Mouse (Mus musculus) embryo, embryonic 11 days (tissue): Measurements from ENCODE around the gene Fam84b.

Experiments used
- DNase-seq: peaks from one replicate; pipeline ENCODE4 v3.0.0-alpha.2; 2015

Fam84b gene

DNA sequence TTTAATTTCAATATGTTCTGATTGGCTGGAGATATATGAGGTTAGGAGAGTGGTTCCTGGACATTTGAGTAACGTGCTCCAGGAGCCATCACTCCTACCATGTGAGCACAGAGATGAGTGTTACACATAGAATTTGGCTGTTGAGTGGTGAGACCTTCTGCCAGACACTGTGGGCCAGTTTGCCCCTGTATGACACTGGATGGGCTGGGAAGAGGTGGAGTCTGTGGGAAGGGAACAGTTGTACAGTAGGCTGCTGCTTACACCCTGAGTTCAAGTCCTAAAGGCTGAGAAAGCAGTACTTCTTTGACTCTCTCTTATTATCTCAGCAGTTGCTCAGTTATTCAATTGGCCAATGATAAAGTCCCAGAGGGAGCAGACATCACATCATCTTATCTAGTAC, 27.4 kb downstream of the Fam84b start:
- DNase-seq: no peak

DNA sequence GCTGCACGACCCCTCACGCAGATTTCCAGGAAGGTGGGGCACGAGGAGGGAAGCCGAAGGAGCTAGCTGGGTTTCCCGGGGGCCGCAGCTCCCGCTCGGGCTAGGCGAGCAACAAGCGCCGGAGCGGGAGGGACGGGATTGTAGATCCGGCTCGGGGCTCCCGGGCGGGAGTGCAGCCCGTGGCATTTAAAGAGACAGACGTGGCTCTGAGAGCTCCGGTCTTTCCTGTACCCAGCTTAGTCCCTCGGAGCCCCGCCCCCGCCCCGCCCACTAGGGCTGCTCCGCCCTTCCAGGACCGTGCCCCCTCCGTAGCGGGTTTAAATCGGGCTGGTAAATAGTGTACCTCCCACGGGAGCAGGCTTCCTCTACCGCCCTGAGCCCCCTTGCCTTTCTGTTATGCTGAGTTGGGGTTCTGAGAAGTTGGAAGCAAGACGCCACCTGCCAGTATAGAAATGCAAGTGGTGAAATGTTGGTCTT, 28.8 kb downstream of the Fam84b start:
- DNase-seq: peak; percentile 93

DNA sequence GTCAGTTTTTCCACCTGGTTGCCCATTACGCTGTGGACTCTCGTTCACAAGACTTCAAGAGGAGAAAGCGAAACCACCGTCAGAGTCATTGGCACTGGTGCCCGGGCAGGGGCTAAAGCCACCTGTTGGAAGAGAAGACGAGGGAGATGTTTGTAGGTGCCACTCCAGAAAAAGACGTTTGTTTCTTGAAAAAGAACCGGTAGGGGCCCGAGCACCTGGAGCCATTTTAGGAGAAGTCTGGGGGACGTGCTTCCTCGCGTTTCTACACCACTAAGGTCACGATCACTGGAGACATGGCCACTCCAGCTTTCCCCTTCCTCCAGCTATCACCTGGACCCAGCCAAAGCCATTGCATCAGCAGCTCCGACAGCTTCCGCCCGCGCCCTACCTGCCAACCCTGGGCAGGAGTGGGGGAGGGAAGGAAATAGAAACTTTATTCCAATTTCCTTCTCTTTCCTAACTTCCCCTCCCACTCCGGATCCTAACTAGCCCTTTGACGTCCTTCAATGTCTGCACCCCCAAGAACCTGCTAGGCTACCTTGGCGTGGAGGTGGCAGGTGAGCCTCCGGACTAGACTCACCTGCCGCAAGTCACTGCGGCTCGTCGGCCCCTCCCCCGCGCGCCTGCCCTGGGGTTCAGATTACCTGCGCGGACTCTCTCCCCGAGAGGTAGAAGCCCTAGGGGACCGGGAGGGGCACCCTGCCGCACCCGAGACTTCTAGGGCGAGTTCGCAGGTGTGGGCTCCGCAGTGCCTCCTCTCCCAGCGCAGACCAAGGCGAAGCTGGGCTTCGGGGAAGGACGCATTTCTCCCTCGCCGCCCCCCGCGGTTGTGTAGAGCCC, 29.5 kb downstream of the Fam84b start:
- no peak for DNase-seq

DNA sequence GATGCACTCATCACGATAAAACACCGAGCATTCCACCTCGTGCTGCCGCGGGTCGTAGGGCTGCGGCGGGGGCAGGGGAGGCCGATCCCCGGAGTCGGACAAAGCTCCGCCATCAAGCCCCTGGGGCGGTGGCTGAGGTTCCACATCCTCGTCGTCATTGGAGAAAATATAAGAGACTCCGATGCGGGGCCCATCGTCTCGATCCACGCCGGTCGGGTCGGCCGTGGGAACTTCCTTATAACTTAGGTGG, 30.0 kb downstream of the Fam84b start:
- DNase-seq: peak; percentile 55

DNA sequence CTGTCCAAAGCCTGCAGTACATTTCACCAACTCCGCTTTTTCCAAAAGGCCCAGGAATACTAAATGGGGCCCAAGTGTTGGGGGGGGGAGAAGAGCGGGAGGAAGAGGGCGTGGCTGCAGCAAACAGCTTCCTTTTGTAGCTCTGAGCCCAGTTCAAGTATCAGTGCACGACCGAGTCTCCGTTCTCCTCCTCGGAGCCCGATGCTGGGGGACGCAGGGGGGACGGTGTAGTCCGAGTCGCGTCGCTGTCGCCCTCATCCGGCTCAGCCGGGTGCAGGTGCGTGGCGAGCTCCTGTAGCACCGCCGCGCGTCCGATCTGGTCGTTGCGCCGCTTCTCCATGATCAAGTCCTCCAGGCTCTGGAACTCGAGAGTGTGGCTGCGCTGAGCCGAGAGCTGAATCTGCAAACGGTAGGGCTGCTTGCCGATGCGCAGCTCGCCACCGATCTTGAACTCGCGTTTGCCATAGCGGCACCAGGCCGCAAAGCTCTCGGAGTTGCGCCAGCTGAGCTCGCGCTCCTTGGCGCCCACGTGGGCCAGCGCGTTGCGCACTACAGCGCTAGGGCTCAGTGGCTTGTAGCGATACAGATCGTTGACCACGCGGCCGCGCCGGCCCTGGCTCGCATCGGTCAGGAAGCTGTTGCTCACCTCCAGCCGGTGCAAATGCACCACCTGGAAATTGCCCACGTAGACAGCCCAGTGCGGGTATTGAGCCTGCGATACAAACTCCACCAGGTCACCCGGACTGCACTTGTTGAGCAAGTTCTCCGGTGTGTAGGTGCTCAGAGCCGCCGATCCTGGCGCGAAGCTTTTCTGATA, 30.6 kb downstream of the Fam84b start:
- peak; percentile 89 for DNase-seq

DNA sequence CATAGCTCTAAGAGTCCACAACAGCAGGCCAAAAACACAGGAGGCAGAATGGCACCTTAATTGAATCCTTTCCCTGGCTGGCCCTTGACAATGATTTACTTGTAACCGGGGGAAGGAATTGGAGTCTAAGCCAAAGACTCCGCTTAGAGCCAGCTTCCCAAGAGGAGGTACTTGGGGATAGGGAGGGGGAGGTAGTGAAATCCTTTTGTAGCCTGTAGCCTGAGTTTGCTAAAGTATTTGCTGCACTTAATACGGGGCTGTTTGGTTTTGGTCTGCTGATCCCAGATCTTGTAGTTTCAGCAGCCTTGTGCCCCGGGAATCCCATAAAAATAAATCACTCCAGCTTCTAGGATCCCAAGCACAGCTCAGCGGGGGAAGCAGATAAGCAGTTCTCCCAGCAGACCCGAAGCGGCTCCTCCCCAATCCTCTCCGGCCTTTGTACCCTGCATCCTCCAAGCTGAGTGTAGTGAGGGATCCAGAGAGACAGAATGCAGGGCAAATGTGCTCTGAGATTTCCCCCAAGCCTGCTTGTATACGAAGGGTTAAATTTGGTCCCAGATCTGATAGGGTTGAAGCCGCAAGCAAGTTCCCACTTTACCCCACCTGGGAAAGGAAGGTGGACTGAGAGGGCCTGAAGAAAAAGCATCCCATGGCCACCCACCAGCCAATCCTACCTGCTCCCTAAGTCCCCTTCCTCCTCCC, 31.3 kb downstream of the Fam84b start:
- DNase-seq: peak; percentile 72

DNA sequence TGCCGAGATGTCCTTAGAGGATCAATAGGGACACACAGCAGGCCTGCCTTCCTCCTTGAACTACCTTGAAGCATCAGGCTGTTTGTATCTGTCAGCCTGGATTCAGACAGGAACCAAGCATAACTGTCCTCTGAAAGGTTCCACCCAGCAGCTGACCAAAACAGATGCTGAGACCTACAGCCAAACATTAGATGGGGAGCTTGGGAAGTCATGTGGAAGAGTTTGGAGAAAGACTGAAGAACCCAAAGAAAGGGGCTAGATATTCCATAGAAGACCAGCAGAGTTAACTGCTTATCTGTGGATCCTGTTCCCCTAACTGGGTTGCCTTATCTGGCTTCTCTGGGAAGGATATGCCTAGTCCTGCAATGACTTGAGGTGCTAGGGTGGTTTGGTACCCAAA, 35.1 kb downstream of the Fam84b start:
- no peak for DNase-seq

DNA sequence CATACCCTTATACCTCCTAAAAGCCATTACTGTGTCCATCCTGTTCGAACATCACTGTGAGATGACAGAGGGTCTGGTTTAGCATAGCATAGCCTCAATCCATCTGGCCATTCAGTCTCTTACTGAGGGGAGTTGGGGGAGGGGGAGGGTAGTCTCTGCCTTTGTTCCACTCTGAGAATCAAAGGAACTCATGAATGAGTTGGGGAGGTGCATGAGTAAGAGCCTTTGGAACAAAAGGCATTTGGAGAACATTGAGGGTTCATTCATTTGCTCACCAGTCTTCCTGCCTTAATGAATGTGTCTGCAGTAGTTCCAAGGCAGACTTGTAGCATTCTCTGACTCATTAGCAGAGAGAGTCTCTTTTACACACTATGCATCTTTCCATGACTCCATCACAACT, 37.1 kb downstream of the Fam84b start:
- peak; percentile 27 for DNase-seq

DNA sequence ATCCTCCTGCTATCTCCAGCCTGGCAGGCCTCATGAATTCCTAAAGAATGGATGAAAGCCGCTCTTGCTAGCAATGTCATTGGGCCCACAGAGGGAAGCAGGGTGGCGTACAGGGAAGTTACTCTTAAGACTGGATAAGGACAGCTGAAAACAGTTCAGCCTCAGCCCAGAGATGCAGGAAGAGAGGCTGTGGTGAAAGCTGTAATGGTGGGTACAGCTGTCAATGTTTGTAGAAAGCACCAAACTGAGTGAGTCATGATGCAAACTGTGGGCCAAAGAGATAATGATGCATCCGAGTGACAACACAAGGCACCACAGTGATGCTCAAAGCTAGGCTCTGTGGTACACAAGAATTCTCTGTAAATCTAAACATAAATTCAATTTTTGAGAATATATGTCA, 39.0 kb downstream of the Fam84b start:
- no peak for DNase-seq

DNA sequence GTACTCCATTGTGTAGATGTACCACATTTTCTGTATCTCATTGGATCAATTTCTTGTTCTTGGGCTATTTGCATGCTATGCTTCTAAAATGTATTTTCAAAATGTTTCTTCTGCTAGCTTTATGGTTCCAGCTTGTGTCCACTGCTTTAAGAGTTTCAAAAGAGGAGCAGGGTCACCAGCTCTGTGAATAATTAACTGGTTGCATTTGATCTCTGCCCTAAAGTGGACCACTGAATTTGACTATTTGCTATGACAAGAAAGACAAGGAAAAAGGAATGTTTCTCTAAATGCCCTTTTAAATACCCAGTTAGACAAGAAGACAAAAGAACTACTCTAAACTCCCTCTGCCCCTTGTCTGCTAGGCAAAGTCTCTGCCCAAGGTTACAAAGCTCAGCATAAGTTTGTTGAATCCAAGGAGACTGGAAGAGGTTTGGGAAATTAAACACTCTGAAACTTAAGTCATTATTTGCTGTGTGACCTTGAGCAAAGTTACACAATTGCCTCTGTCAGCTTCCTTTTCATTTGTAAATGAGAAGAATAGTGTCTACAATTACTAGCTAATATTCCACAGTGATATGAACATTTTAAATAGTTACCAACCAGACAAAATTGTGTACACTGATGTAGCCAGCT, 60.4 kb downstream of the Fam84b start:
- DNase-seq: no peak

DNA sequence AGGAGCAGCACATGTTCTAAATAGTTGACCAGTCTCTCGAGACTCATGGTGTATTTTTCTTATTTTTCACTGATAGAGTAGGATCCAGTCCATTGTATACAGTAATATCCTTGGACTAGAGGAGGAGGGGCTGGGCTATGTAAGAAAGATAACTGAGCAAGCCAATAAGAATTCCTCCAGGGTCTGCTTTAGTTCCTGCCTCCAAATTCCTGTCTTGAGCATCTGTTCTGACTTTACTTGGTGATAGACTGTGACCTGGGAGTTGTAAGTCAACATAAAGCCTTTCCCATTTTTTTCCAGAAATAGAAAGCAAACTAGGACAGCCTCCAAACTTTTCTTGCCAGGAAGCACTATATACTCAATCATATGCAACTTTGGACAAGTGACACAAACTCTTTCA, 64.5 kb downstream of the Fam84b start:
- DNase-seq: no peak

DNA sequence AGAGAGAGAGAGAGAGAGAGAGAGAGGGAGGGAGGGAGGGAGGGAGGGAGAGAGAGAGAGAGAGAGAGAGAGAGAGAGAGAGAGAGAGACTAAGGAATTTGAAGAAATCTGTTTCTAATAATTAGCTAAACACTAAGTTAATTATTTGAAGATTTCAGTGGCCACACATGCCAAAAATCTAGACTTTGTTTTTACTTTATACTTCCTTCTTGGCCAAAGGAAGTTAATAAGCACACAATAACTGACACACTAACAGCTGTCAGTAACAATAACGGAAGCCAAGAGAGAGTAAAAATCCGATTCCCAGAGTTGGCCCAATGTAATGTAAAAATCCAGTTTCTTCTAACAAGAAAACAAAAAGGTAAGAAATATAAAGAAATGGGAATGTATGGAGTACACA, 69.8 kb downstream of the Fam84b start:
- no peak for DNase-seq

DNA sequence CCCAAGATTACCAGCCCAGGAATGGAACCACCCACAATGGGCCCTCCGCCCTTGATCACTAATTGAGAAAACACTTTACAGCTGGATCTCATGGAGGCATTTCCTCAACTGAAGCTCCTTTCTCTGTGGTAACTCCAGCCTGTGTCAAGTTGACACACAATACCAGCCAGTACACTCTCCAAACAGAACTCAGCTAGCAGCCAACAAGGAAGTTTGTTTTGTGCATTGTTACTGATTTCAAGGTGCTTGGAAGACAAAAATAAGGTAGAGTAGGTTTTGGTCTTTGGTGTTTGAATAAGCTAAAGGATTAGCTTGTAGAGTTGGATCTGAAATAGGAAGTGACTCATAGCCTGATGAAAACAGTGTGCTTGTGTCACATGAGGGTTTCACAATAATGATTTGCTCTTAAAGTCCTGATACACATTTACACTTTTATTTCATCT, 74.0 kb downstream of the Fam84b start:
- no peak for DNase-seq

DNA sequence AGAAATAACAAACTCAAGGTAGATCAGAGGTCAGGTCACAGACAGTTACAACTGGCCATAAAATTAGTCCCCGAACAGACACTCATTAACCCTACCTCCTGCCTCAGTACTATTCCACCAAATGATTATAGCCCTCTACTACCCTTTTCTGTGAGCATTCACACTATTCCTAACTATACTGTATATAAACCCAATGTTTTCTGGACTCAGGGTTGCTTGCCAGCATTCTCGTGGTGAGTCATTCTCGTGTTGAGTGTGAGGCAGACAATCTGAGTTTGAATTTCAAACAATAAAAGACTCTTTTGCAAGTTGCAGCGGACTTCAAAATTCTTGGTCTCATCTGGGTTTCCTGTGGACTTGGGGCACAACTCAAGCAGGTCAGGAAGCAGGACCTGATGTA, 74.5 kb downstream of the Fam84b start:
- DNase-seq: no peak
